Mouse (Mus musculus) large intestine, adult 2 months (tissue): ENCODE results near the gene Tmub1. TPM values are rescaled to one million over a fixed set of nuclear protein-coding genes. Genes with fewer than 3 reads are reported as not detected.

Experiments
- DNase-seq: peaks from one replicate; pipeline ENCODE4 v3.0.0-alpha.2; 2012; ENCODE audit warnings: low read depth, low spot score
- WGBS: fragments of 180-500 bp; shearing (Covaris S2); methylation state at CpG from one replicate; pipeline ENCODE4 v1.1.7; 2018; 5-methylcytosine and 5-hydroxymethylcytosine counted together
- polyA plus RNA-seq: library from polyadenylated mRNA; depleted of rRNA; stranded (reverse); fragments of >200 nt; gene quantifications from 2 replicates; pipeline ENCODE4 v1.2.3, GENCODE M21; 2012

Tmub1 gene
- polyA plus RNA-seq, 1 experiment, result 65.4 TPM

GRCm38 (mm10) chr5:24426037-24426432, 21.6 kb downstream of the Tmub1 start:
- DNase-seq, result no peak
- WGBS, result 4% methylated on average over 10 of the region's 10 CpGs

GRCm38 (mm10) chr5:24425421-24426036, 22.1 kb downstream of the Tmub1 start:
- no peak for DNase-seq
- WGBS, result 1% methylated on average over 29 of the region's 30 CpGs

- DNase-seq, result no peak
- WGBS, result 1% methylated on average over 59 of the region's 60 CpGs
These were observed 22.7 kb downstream of the Tmub1 start for GRCm38 (mm10) chr5:24424861-24425411.

- no peak for DNase-seq
- 4% methylated on average over 21 of the region's 21 CpGs for WGBS
These were observed 23.5 kb downstream of the Tmub1 start for GRCm38 (mm10) chr5:24424004-24424781.

- DNase-seq, result peak; percentile 98
- WGBS, result under 1% methylated on average over 46 of the region's 46 CpGs
These were observed 24.3 kb downstream of the Tmub1 start, which contains the start of the genes Cdk5 and Slc4a2 for GRCm38 (mm10) chr5:24423129-24424003. TSS of gene Cdk5 (minus strand) at chr5:24423530. TSS of gene Slc4a2 (plus strand) at chr5:24423837.

- 94% methylated on average over 9 of the region's 9 CpGs for WGBS
- no peak for DNase-seq
These were observed 27.3 kb downstream of the Tmub1 start for GRCm38 (mm10) chr5:24420381-24420780.

- WGBS, result 95% methylated on average over 10 of the region's 10 CpGs
- DNase-seq, result no peak
These were observed 30.1 kb downstream of the Tmub1 start for GRCm38 (mm10) chr5:24417587-24417986.

GRCm38 (mm10) chr5:24416222-24416736, 31.4 kb downstream of the Tmub1 start:
- DNase-seq, result no peak
- WGBS, result 6% methylated on average over 21 of the region's 21 CpGs

- WGBS, result 76% methylated on average over 13 of the region's 13 CpGs
- DNase-seq, result no peak
These were observed 33.7 kb downstream of the Tmub1 start for GRCm38 (mm10) chr5:24413938-24414337.

GRCm38 (mm10) chr5:24413042-24413693, 34.5 kb downstream of the Tmub1 start, which contains the start of gene Asic3:
TSS of gene Asic3 (plus strand) at chr5:24413392.
- WGBS, result 33% methylated on average over 11 of the region's 11 CpGs
- DNase-seq, result no peak

GRCm38 (mm10) chr5:24412063-24412462, 35.6 kb downstream of the Tmub1 start:
- no peak for DNase-seq
- 80% methylated on average over 2 of the region's 2 CpGs for WGBS

GRCm38 (mm10) chr5:24409466-24409865, 38.2 kb downstream of the Tmub1 start:
- 80% methylated on average over 2 of the region's 2 CpGs for WGBS
- DNase-seq, result no peak

- WGBS, result 91% methylated on average over 13 of the region's 13 CpGs
- no peak for DNase-seq
These were observed 39.0 kb downstream of the Tmub1 start for GRCm38 (mm10) chr5:24408651-24409050.

GRCm38 (mm10) chr5:24405389-24405876, 42.2 kb downstream of the Tmub1 start:
- no peak for DNase-seq

GRCm38 (mm10) chr5:24404594-24405360, 42.9 kb downstream of the Tmub1 start:
- 82% methylated on average over 6 of the region's 6 CpGs for WGBS
- no peak for DNase-seq

More at GRCm38 (mm10) chr5:24405389-24405876, 42.2 kb downstream of the Tmub1 start:
- WGBS, result 76% methylated on average over 3 of the region's 3 CpGs

- WGBS, result 82% methylated on average over 9 of the region's 9 CpGs
- DNase-seq, result no peak
These were observed 45.7 kb downstream of the Tmub1 start for GRCm38 (mm10) chr5:24401969-24402368.

- WGBS, result 92% methylated on average over 5 of the region's 5 CpGs
- no peak for DNase-seq
These were observed 46.6 kb downstream of the Tmub1 start for GRCm38 (mm10) chr5:24400911-24401605.
